Mouse (Mus musculus) liver, postnatal 0 days (tissue): ENCODE results near the gene Itgb5.

Experiments used
- CTCF ChIP-seq: sonication (generic); IDR thresholded peaks from 2 replicates; pipeline ENCODE4 v1.5.1; 2016; ENCODE audit warnings: antibody characterized with exemption, low read depth
- EP300 ChIP-seq: IDR thresholded peaks from 2 replicates; pipeline ENCODE4 v1.6.1; 2016; ENCODE audit warnings: antibody characterized with exemption, low read depth, mild to moderate bottlenecking

GRCm38 (mm10) chr16:33889000-33889607 is 59.6 kb downstream of the Itgb5 start:
- TF ChIP-seq CTCF (no peak), EP300 (no peak)
